Mouse (Mus musculus): Measurements from ENCODE around the gene Abca3. TPM values are rescaled to one million over a fixed set of nuclear protein-coding genes. Genes with fewer than 3 reads are reported as not detected.
A peak's percentile ranks its signal among the peaks of the same experiment; 100 is the strongest.
"Not testable (repeated sequence)": the region's sequence is repeated elsewhere in the genome, so short reads cannot be mapped to it uniquely, and the experiment has no call there.

Abca3 gene
- total RNA-seq, 4 experiments from 2014 or later = 70.2 to 79.0 (median 72.0) TPM

DNA sequence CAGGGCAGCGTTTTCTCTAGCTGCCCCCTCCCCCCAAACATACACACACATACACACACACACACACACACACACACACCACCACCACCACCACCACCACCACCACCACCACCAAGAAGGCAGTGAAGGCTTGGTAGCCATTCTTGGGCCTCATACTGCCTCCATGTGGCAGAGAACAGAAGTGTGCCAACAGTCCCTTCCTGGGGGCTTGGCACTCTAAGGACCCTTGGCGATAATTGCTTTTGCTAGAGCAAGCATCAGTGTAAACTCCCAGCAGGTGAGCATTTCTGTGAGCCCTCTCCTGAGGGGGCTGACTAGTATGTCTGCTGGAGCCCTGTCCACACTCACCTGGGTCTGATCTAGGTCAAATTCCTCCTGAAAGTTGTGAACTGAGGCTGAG is 89.4 kb downstream of the Abca3 start:
- DNase-seq (ENCODE audit: low spot score in 2 of 2) = no peak

GRCm38 (mm10) chr17:24442107-24442506 is 90.4 kb downstream of the Abca3 start:
- DNase-seq (ENCODE audit: low spot score in 2 of 2) = no peak

DNA sequence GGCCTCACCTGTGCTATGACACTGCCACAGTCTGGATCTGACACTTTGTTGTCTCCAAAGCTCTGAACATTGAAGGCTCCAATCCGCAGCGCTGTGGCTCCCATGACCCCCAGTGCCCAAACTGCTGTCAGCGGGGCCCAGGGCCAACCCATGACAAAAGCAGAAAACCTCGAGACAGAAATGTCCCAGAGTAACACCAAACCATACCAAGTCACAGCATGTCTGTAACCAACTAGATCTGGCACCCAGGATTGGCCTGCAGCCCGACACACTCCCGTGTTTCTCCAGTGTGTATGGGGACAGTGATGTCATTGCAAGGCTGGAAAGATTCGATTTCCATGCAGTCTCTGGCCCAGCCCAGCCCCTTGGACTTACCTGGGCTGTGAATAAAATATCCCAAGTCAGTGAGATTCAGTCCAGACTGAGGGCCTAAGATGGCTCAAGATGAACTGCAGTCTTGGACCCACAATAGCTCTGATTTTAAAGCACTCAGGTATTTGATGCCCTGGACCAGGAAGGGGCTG is 90.9 kb downstream of the Abca3 start, which contains the start of gene Dnase1l2:
Dnase1l2 (minus strand) TSS at position 474 of the 524 bp plus-strand sequence.
- DNase-seq (ENCODE audit: low spot score in 2 of 2) = no peak

- DNase-seq (ENCODE audit: low spot score in 2 of 2) = no peak
Measured at GRCm38 (mm10) chr17:24443409-24443808, 91.7 kb downstream of the Abca3 start.

GRCm38 (mm10) chr17:24446590-24446989 is 94.8 kb downstream of the Abca3 start:
- no peak for DNase-seq (ENCODE audit: low spot score in 2 of 2)

- DNase-seq (ENCODE audit: low spot score in 2 of 2) = no peak
Measured at GRCm38 (mm10) chr17:24449507-24449906, 97.8 kb downstream of the Abca3 start.

GRCm38 (mm10) chr17:24451220-24451619 is 99.5 kb downstream of the Abca3 start:
- no peak for DNase-seq (ENCODE audit: low spot score in 2 of 2)

- DNase-seq (ENCODE audit: low spot score in 2 of 2) = no peak
Measured at GRCm38 (mm10) chr17:24453372-24453771, 101.6 kb downstream of the Abca3 start.

DNA sequence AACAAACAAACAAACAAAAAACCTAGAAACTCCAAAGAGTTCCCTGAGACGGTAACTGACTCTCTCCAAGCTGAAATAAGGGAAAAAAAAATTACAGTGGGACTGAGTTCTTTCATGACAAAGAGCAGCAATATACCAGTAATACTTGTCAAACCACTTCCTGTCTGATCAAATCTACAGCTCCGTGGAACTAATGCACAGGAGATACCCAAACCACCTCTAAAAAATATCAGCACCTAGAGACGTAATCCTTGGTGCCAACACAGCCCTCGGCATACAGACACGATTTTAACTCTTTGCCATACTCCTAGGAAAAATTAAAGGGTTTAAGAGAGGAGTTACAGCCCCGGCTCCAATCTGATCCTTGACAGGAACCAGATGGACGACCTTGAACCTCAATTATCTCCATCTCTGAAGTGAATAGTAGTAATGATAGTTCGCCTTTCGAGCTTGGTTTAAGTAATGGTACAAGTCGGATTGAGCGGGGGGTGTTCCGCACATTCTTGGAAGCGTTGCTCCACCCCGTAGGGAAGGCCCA is 102.5 kb downstream of the Abca3 start:
- DNase-seq (ENCODE audit: low spot score in 2 of 2) = no peak

DNA sequence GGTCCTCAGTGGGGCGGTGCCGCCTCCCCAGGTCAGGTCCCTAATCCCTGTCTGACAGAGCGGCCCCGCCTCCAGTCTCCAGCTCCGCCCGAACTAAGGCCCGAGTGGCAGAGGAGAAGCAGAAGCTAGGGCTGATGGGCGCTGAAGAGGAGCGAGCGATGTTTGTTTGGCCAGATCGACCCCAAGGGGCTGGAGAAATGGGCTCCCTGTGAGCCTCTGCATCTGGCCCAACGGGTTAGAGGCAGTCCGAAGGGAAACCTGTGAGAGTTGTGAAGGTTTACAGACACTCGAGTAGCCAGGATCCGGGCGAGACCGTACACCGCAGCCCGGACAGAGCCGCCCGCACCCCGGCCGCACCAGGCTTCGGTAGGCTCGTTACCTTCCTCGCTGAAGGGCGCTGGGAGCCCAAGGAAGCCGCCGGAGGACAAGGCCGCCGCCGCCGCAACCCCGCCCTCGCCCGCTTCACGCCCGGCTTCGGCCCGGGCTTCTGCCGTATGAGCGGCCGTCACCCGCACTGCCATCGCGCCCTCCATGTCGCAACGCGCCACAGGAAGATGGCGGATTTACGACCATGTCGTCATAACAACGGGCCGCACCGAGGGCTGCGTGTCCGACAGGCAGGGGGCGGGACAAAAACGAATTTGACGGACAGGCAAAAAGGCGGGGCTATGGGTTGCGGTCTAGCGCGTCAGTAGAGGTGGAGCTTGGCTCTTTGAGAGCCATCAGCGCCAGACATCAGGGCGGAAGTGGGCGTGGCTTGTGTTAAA is 103.2 kb downstream of the Abca3 start:
- peak; percentile 93 to 99 for DNase-seq (ENCODE audit: low spot score in 2 of 2)

GRCm38 (mm10) chr17:24455523-24456206 is 103.9 kb downstream of the Abca3 start:
- DNase-seq (ENCODE audit: low spot score in 2 of 2) = not testable (repeated sequence)

Small RNAs within 50 kb of the gene (microRNA-seq; reads per million reads assigned to microRNA genes)
- gene Gm24427 = 0 reads per million in 2 experiments

Other genes with a start within 250 kb of the Abca3 start
- gene Pdpk1, start 201.0 kb upstream of the Abca3 start, total RNA-seq (2022) = 100 to 1,000 TPM; 105 to 133 (median 122) TPM
- 10 to 100 TPM; 34.8 to 48.2 (median 40.3) TPM for gene Amdhd2, start 188.2 kb upstream of the Abca3 start, total RNA-seq (2022)
- gene Atp6v0c, start 182.2 kb upstream of the Abca3 start, total RNA-seq (2022) = 1,000 to 10,000 TPM; 1,111 to 1,205 (median 1,168) TPM
- 10 to 100 TPM; 59.5 to 65.9 (median 63.6) TPM for gene Tbc1d24, start 146.4 kb upstream of the Abca3 start, total RNA-seq (2022)
- gene Ntn3, start 142.4 kb upstream of the Abca3 start, total RNA-seq (2022) = 10 to 100 TPM in 2 of 4 experiments, 1 to 10 TPM in 2; 9.5 to 10.6 (median 9.9) TPM
- 10 to 100 TPM in 2 of 4 experiments, 1 to 10 TPM in 2; 8.6 to 10.2 (median 10.1) TPM for gene Tedc2, start 131.1 kb upstream of the Abca3 start, total RNA-seq (2022)
- gene Ccnf, start 100.5 kb upstream of the Abca3 start, total RNA-seq (2022) = 1 to 10 TPM; 4.9 to 6.4 (median 5.3) TPM
- gene Abca17, start 882 bp upstream of the Abca3 start, total RNA-seq (2022) = 1 to 10 TPM in 2 of 4 experiments, under 1 TPM in 2; 0.82 to 1.4 (median 1.1) TPM
- 100 to 1,000 TPM; 128 to 131 (median 129) TPM for gene Rnps1, start 62.6 kb downstream of the Abca3 start, total RNA-seq (2022)
- gene Eci1, start 74.7 kb downstream of the Abca3 start, total RNA-seq (2022) = 10 to 100 TPM; 24.1 to 34.1 (median 31.1) TPM
- gene Dnase1l2, start 91.2 kb downstream of the Abca3 start, total RNA-seq (2022) = 1 to 10 TPM; 3.7 to 6.9 (median 5.1) TPM
- gene E4f1, start 118.4 kb downstream of the Abca3 start, total RNA-seq (2022) = 10 to 100 TPM; 32.3 to 36.2 (median 34.5) TPM
- gene Pgp, start 118.4 kb downstream of the Abca3 start, total RNA-seq (2022) = 10 to 100 TPM; 59.0 to 68.7 (median 63.8) TPM
- 1 to 10 TPM; 1.6 to 2.4 (median 1.8) TPM for gene Bricd5, start 121.9 kb downstream of the Abca3 start, total RNA-seq (2022)
- 10 to 100 TPM; 29.2 to 39.0 (median 35.4) TPM for gene Mlst8, start 127.1 kb downstream of the Abca3 start, total RNA-seq (2022)
- gene Caskin1, start 136.7 kb downstream of the Abca3 start, total RNA-seq (2022) = 100 to 1,000 TPM; 119 to 135 (median 127) TPM
- gene Traf7, start 176.0 kb downstream of the Abca3 start, total RNA-seq (2022) = 10 to 100 TPM; 78.0 to 85.3 (median 83.4) TPM
- 10 to 100 TPM; 41.3 to 54.4 (median 48.4) TPM for gene Rab26, start 182.3 kb downstream of the Abca3 start, total RNA-seq (2022)
- 10 to 100 TPM; 67.7 to 81.1 (median 77.3) TPM for gene Pkd1, start 197.9 kb downstream of the Abca3 start, total RNA-seq (2022)

Measured in left cerebral cortex, adult 8-10 months (tissue).